Mouse (Mus musculus): ENCODE results near the gene Ppp4r3b. TPM values are rescaled to one million over a fixed set of nuclear protein-coding genes. Genes with fewer than 3 reads are reported as not detected.

Gene Ppp4r3b
- polyA plus RNA-seq, 1 experiment from 2014 or later, result 46.9 TPM

DNA sequence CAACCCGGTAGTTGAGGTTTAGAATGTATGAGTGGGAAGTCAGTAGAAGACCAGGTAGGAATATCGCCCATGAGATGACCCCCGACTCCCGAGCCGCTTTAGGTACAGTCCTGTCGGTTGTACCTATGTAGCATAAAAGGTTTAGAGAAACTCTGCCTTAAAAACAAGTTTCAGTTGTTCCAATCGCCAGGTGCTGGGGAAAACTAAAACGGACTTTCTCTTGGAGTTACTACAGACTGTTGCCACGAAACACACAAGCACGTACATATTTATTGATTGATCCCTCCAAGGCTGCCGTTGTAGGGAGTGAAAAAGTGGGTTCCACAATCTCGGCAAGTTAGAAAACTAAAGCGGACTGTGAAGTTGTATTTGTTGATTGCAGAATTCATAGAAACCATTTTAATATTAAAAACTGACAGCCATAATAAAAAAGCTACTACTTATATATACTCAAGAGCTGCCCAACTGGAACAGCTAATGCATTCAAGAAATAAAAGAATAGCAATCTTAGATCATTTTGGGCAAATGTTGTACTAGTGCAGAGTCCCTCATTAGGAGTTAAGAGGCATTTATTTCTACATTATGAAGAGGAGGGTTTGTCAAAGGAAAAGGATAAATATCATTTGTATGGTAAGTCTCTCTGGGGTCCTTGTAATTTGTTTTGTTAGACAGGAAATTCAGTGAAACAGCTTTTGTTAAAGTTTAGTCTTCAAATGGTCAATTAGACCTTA lies 1.2 kb downstream of the Ppp4r3b start:
- H3K9me3 ChIP-seq (replicated peaks; ENCODE audit: control insufficient read depth, low read length), result no peaks in the 10 kb centered on the region
- H3K9ac ChIP-seq (ENCODE audit: low read length), result peak overlapping the region; percentile 99
- H3K4me3 ChIP-seq (ENCODE audit: low read length), result peak overlapping the region; percentile 100
- H3K27ac ChIP-seq (ENCODE audit: low read length), result peak overlapping the region; percentile 95
- H3K4me2 ChIP-seq (ENCODE audit: low read depth, low read length), result peak overlapping the region; percentile 92
- peaks cover 8% of the 10 kb centered on the region for H3K4me1 ChIP-seq (ENCODE audit: control insufficient read depth, insufficient read depth, low read length)
- no peak for ATAC-seq (replicated peaks; ENCODE audit: extremely low read depth, insufficient read depth, low FRiP score)
- 1% methylated on average over 13 of the region's 13 CpGs for WGBS
- H3K36me3 ChIP-seq (ENCODE audit: control insufficient read depth, insufficient read depth), result no peaks in the 10 kb centered on the region
- H3K27me3 ChIP-seq (ENCODE audit: control insufficient read depth, insufficient read depth, low read length), result no peaks in the 10 kb centered on the region

DNA sequence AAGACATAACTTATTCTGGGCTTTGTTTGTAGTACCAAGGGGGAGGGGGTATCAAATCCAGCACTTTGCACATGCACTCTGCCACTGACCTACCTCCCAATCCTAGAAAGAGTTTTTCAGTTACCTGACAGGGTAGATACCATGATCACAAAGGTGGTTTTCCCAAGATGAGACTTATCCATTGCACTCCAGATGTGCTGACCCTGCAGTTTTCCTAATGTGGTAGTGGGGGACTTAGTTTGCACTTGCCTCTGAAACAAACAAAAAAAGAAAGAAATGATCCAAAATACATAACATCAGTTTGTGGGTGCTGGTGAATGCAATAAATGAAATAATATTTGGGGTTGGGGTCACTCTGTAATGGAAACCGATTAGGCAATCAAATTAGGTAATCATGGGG lies 6.6 kb downstream of the Ppp4r3b start:
- no peak overlapping the region for H3K9ac ChIP-seq (ENCODE audit: low read length)
- H3K27me3 ChIP-seq (ENCODE audit: control insufficient read depth, insufficient read depth, low read length), result no peaks in the 10 kb centered on the region
- ATAC-seq (replicated peaks; ENCODE audit: extremely low read depth, insufficient read depth, low FRiP score), result no peak
- WGBS, result 93% methylated on average over 1 of the region's 1 CpGs
- peaks cover 9% of the 10 kb centered on the region; the same call in 1 of the 2 replicates for H3K36me3 ChIP-seq (ENCODE audit: control insufficient read depth, insufficient read depth)
- no peak overlapping the region for H3K4me2 ChIP-seq (ENCODE audit: low read depth, low read length)
- H3K9me3 ChIP-seq (replicated peaks; ENCODE audit: control insufficient read depth, low read length), result no peaks in the 10 kb centered on the region
- no peak overlapping the region for H3K27ac ChIP-seq (ENCODE audit: low read length)
- no peak overlapping the region for H3K4me3 ChIP-seq (ENCODE audit: low read length)
- H3K4me1 ChIP-seq (ENCODE audit: control insufficient read depth, insufficient read depth, low read length), result peaks cover 13% of the 10 kb centered on the region

DNA sequence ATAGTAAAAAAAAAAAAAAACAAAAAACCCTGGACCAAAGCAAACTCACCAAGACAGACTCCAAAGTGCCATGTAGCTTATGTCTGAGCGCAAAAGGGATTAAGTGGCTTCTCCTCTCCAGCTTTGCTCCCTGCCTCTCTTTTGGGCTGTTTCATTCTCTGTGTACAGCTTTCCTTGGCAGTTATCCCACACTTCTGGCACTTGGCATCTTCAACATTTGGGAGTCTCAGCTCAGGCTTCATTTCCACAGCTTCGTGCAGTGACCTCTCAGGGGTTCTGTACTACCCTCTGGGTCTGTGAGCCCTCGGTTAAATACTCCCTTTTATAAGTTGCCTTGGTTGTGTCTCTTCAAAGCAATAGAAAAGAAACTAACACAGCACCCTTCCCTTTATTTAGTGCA lies 8.0 kb downstream of the Ppp4r3b start:
- H3K4me1 ChIP-seq (ENCODE audit: control insufficient read depth, insufficient read depth, low read length), result peaks cover 13% of the 10 kb centered on the region
- WGBS, result 49% methylated on average over 3 of the region's 3 CpGs
- H3K4me2 ChIP-seq (ENCODE audit: low read depth, low read length), result no peak overlapping the region
- H3K27ac ChIP-seq (ENCODE audit: low read length), result peak overlapping the region; percentile 13; the same call in 1 of the 2 replicates
- peaks cover 9% of the 10 kb centered on the region; the same call in 1 of the 2 replicates for H3K36me3 ChIP-seq (ENCODE audit: control insufficient read depth, insufficient read depth)
- H3K9ac ChIP-seq (ENCODE audit: low read length), result no peak overlapping the region
- no peaks in the 10 kb centered on the region for H3K9me3 ChIP-seq (replicated peaks; ENCODE audit: control insufficient read depth, low read length)
- no peak overlapping the region for H3K4me3 ChIP-seq (ENCODE audit: low read length)
- H3K27me3 ChIP-seq (ENCODE audit: control insufficient read depth, insufficient read depth, low read length), result no peaks in the 10 kb centered on the region
- ATAC-seq (replicated peaks; ENCODE audit: extremely low read depth, insufficient read depth, low FRiP score), result no peak

GRCm38 (mm10) chr11:29181751-29182150 lies 9.1 kb downstream of the Ppp4r3b start:
- H3K27me3 ChIP-seq (ENCODE audit: control insufficient read depth, insufficient read depth, low read length), result no peaks in the 10 kb centered on the region
- no peaks in the 10 kb centered on the region for H3K9me3 ChIP-seq (replicated peaks; ENCODE audit: control insufficient read depth, low read length)
- peaks cover 13% of the 10 kb centered on the region for H3K4me1 ChIP-seq (ENCODE audit: control insufficient read depth, insufficient read depth, low read length)
- H3K27ac ChIP-seq (ENCODE audit: low read length), result peak overlapping the region; percentile 61
- peak overlapping the region; percentile 36 for H3K4me2 ChIP-seq (ENCODE audit: low read depth, low read length)
- ATAC-seq (replicated peaks; ENCODE audit: extremely low read depth, insufficient read depth, low FRiP score), result no peak; the same call in 1 of the 2 replicates
- H3K9ac ChIP-seq (ENCODE audit: low read length), result no peak overlapping the region
- 42% methylated on average over 5 of the region's 5 CpGs for WGBS
- H3K4me3 ChIP-seq (ENCODE audit: low read length), result no peak overlapping the region
- H3K36me3 ChIP-seq (ENCODE audit: control insufficient read depth, insufficient read depth), result peaks cover 19% of the 10 kb centered on the region; the same call in 1 of the 2 replicates

DNA sequence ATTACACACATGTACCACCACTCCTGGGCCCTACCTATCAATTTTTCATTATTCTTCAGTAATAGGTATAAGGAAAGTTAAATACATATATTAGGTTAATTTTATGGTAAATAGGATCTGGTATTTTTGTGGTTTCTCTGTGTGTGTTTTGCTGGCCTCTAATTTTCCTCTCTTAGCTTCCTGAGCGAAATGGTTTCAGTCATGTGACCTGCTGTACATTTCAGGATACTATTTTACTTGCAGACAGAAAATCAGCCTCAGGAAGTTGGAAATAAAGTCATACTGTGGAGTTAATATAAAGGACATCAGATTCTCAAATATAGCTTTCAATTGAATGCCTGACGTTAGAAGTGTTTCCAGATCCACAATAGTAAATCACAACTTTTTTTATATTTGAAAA lies 16.3 kb downstream of the Ppp4r3b start:
- Histone ChIP-seq H3K36me3 (ENCODE audit: control insufficient read depth, insufficient read depth) (peaks cover 22% of the 10 kb centered on the region; the same call in 1 of the 2 replicates), H3K9me3 (replicated peaks; ENCODE audit: control insufficient read depth, low read length) (no peaks in the 10 kb centered on the region), H3K27ac (ENCODE audit: low read length) (no peak overlapping the region), H3K4me2 (ENCODE audit: low read depth, low read length) (no peak overlapping the region), H3K27me3 (ENCODE audit: control insufficient read depth, insufficient read depth, low read length) (no peaks in the 10 kb centered on the region), H3K4me3 (ENCODE audit: low read length) (no peak overlapping the region), H3K9ac (ENCODE audit: low read length) (no peak overlapping the region), H3K4me1 (ENCODE audit: control insufficient read depth, insufficient read depth, low read length) (no peaks in the 10 kb centered on the region; the same call in none of the 2 replicates)
- ATAC-seq (replicated peaks; ENCODE audit: extremely low read depth, insufficient read depth, low FRiP score), result no peak
- WGBS, result 82% methylated on average over 2 of the region's 2 CpGs

GRCm38 (mm10) chr11:29203653-29204052 lies 31.0 kb downstream of the Ppp4r3b start:
- Histone ChIP-seq H3K9ac (ENCODE audit: low read length) (no peak overlapping the region), H3K4me3 (ENCODE audit: low read length) (no peak overlapping the region), H3K36me3 (ENCODE audit: control insufficient read depth, insufficient read depth) (peaks cover 27% of the 10 kb centered on the region), H3K4me2 (ENCODE audit: low read depth, low read length) (no peak overlapping the region), H3K4me1 (ENCODE audit: control insufficient read depth, insufficient read depth, low read length) (no peaks in the 10 kb centered on the region), H3K27me3 (ENCODE audit: control insufficient read depth, insufficient read depth, low read length) (no peaks in the 10 kb centered on the region), H3K27ac (ENCODE audit: low read length) (no peak overlapping the region), H3K9me3 (replicated peaks; ENCODE audit: control insufficient read depth, low read length) (no peaks in the 10 kb centered on the region)
- WGBS, result 76% methylated on average over 5 of the region's 5 CpGs
- ATAC-seq (replicated peaks; ENCODE audit: extremely low read depth, insufficient read depth, low FRiP score), result no peak

DNA sequence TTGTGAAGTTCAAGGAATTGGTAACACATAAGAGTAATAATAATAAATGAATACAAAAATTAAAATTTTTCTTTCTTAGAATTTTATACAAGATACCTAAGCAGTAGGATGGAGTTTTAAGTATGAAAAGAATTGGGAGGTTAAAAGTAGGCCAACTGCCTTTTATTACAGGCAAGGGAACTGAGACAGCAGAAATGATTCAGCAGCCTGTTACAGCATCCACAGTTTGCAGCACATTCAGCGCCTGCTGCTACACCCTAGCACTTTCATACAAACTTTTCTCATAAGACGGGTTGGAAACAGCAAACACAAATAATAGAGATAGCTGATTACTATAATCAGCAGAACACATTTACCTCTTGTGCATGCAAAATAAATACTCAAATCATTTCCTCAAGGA lies 37.1 kb downstream of the Ppp4r3b start:
- Histone ChIP-seq H3K27me3 (ENCODE audit: control insufficient read depth, insufficient read depth, low read length) (no peaks in the 10 kb centered on the region), H3K4me2 (ENCODE audit: low read depth, low read length) (no peak overlapping the region), H3K9me3 (replicated peaks; ENCODE audit: control insufficient read depth, low read length) (no peaks in the 10 kb centered on the region), H3K4me1 (ENCODE audit: control insufficient read depth, insufficient read depth, low read length) (no peaks in the 10 kb centered on the region), H3K9ac (ENCODE audit: low read length) (no peak overlapping the region), H3K27ac (ENCODE audit: low read length) (no peak overlapping the region), H3K4me3 (ENCODE audit: low read length) (no peak overlapping the region), H3K36me3 (ENCODE audit: control insufficient read depth, insufficient read depth) (peaks cover 16% of the 10 kb centered on the region)
- WGBS, result 95% methylated on average over 2 of the region's 2 CpGs
- no peak for ATAC-seq (replicated peaks; ENCODE audit: extremely low read depth, insufficient read depth, low FRiP score)

- no peaks in the 10 kb centered on the region for H3K4me1 ChIP-seq (ENCODE audit: control insufficient read depth, insufficient read depth, low read length)
- H3K4me2 ChIP-seq (ENCODE audit: low read depth, low read length), result no peak overlapping the region
- H3K27me3 ChIP-seq (ENCODE audit: control insufficient read depth, insufficient read depth, low read length), result no peaks in the 10 kb centered on the region
- H3K4me3 ChIP-seq (ENCODE audit: low read length), result no peak overlapping the region
- H3K9ac ChIP-seq (ENCODE audit: low read length), result no peak overlapping the region
- H3K9me3 ChIP-seq (replicated peaks; ENCODE audit: control insufficient read depth, low read length), result no peaks in the 10 kb centered on the region
- H3K36me3 ChIP-seq (ENCODE audit: control insufficient read depth, insufficient read depth), result peaks cover 36% of the 10 kb centered on the region
- 82% methylated on average over 2 of the region's 2 CpGs for WGBS
- ATAC-seq (replicated peaks; ENCODE audit: extremely low read depth, insufficient read depth, low FRiP score), result no peak
- H3K27ac ChIP-seq (ENCODE audit: low read length), result no peak overlapping the region
Observed at GRCm38 (mm10) chr11:29216196-29216595, 43.5 kb downstream of the Ppp4r3b start.

- no peak overlapping the region for H3K9ac ChIP-seq (ENCODE audit: low read length)
- no peak overlapping the region for H3K4me2 ChIP-seq (ENCODE audit: low read depth, low read length)
- peaks cover 45% of the 10 kb centered on the region for H3K36me3 ChIP-seq (ENCODE audit: control insufficient read depth, insufficient read depth)
- H3K4me1 ChIP-seq (ENCODE audit: control insufficient read depth, insufficient read depth, low read length), result no peaks in the 10 kb centered on the region
- no peaks in the 10 kb centered on the region for H3K9me3 ChIP-seq (replicated peaks; ENCODE audit: control insufficient read depth, low read length)
- no peak for ATAC-seq (replicated peaks; ENCODE audit: extremely low read depth, insufficient read depth, low FRiP score)
- no peak overlapping the region for H3K27ac ChIP-seq (ENCODE audit: low read length)
- H3K4me3 ChIP-seq (ENCODE audit: low read length), result no peak overlapping the region
- H3K27me3 ChIP-seq (ENCODE audit: control insufficient read depth, insufficient read depth, low read length), result no peaks in the 10 kb centered on the region
Observed at GRCm38 (mm10) chr11:29219055-29219454, 46.4 kb downstream of the Ppp4r3b start.

All from heart, embryonic 16.5 days (tissue).